Mouse (Mus musculus) midbrain, embryonic 13.5 days (tissue): ENCODE data around the gene Gm43191. TPM values are rescaled to one million over a fixed set of nuclear protein-coding genes. Genes with fewer than 3 reads are reported as not detected.

Experiments used
- ATAC-seq: fragments of 200-750 bp; cut with Nextera tagmentation; 2 replicates; pipeline ENCODE4 v1.8.0; 2017; ENCODE audit warnings: mild to moderate bottlenecking, moderate TSS enrichment, moderate library complexity
- H3K27ac ChIP-seq: fragments of 300-500 bp; sonication (generic); 2 replicates; pipeline ENCODE4 v1.5.1; 2015; ENCODE audit warnings: inconsistent platforms, mild to moderate bottlenecking, moderate library complexity
- H3K27me3 ChIP-seq: fragments of 300-500 bp; sonication (generic); 2 replicates; pipeline ENCODE4 v1.6.1; 2015; ENCODE audit warnings: mild to moderate bottlenecking, inconsistent platforms
- H3K36me3 ChIP-seq: fragments of 300-500 bp; sonication (generic); 2 replicates; pipeline ENCODE4 v1.6.1; 2015; ENCODE audit warnings: mild to moderate bottlenecking, inconsistent platforms
- H3K4me1 ChIP-seq: fragments of 300-500 bp; sonication (generic); replicated peaks from 2 replicates; pipeline ENCODE4 v1.6.1; 2015; ENCODE audit warnings: inconsistent platforms
- H3K4me2 ChIP-seq: fragments of 300-500 bp; sonication (generic); replicated peaks from 2 replicates; pipeline ENCODE4 v1.6.1; 2015; ENCODE audit warnings: moderate library complexity, mild to moderate bottlenecking, inconsistent platforms
- H3K4me3 ChIP-seq: fragments of 300-500 bp; sonication (generic); replicated peaks from 2 replicates; pipeline ENCODE4 v1.5.1; 2015; ENCODE audit warnings: mild to moderate bottlenecking, inconsistent platforms
- H3K9ac ChIP-seq: fragments of 300-500 bp; sonication (generic); replicated peaks from 2 replicates; pipeline ENCODE4 v1.6.1; 2015; ENCODE audit warnings: mild to moderate bottlenecking, inconsistent platforms
- H3K9me3 ChIP-seq: fragments of 300-500 bp; sonication (generic); 2 replicates; pipeline ENCODE4 v1.6.1; 2016; ENCODE audit warnings: mild to moderate bottlenecking, inconsistent platforms
- WGBS: fragments of 180-500 bp; shearing (Covaris S2); methylation state at CpG from one replicate; pipeline ENCODE4 v1.1.7; 2015; 5-methylcytosine and 5-hydroxymethylcytosine counted together
- polyA plus RNA-seq: library from polyadenylated mRNA; unstranded; fragments of >200 nt; fragmentation: Nextera tagmentation; extraction: Ambion mirVana; gene quantifications from 2 replicates; pipeline ENCODE4 v1.2.1, GENCODE M21; 2015

Gm43191 gene
- polyA plus RNA-seq, 1 experiment from 2014 or later: not detected

- no peaks in the 10 kb centered on the region for H3K4me1 ChIP-seq
- H3K27ac ChIP-seq: no peak overlapping the region
- no peaks in the 10 kb centered on the region for H3K27me3 ChIP-seq
- peaks cover 86% of the 10 kb centered on the region for H3K36me3 ChIP-seq
- H3K4me2 ChIP-seq: no peak overlapping the region
- ATAC-seq: no peak
- H3K9ac ChIP-seq: no peak overlapping the region
- no peaks in the 10 kb centered on the region for H3K9me3 ChIP-seq
- no peak overlapping the region for H3K4me3 ChIP-seq
- WGBS: 92% methylated on average over 9 of the region's 9 CpGs
These were observed 43.2 kb downstream of the Gm43191 start for GRCm38 (mm10) chr3:116637693-116638476.

- ATAC-seq: no peak
- Histone ChIP-seq H3K9ac (no peak overlapping the region), H3K9me3 (no peaks in the 10 kb centered on the region), H3K36me3 (peaks cover 80% of the 10 kb centered on the region), H3K4me3 (no peak overlapping the region), H3K4me1 (no peaks in the 10 kb centered on the region), H3K27ac (no peak overlapping the region), H3K27me3 (no peaks in the 10 kb centered on the region), H3K4me2 (no peak overlapping the region)
- 71% methylated on average over 5 of the region's 5 CpGs for WGBS
These were observed 45.3 kb downstream of the Gm43191 start for GRCm38 (mm10) chr3:116635799-116636198.

GRCm38 (mm10) chr3:116634853-116635252 lies 46.2 kb downstream of the Gm43191 start:
- no peak overlapping the region for H3K4me3 ChIP-seq
- no peak overlapping the region for H3K9ac ChIP-seq
- no peaks in the 10 kb centered on the region for H3K27me3 ChIP-seq
- H3K9me3 ChIP-seq: no peaks in the 10 kb centered on the region
- WGBS: 97% methylated on average over 8 of the region's 8 CpGs
- H3K4me2 ChIP-seq: no peak overlapping the region
- H3K36me3 ChIP-seq: peaks cover 73% of the 10 kb centered on the region
- H3K27ac ChIP-seq: no peak overlapping the region
- no peak for ATAC-seq
- no peaks in the 10 kb centered on the region for H3K4me1 ChIP-seq

GRCm38 (mm10) chr3:116634091-116634490 lies 47.0 kb downstream of the Gm43191 start:
- Histone ChIP-seq H3K4me3 (no peak overlapping the region), H3K4me2 (no peak overlapping the region), H3K27me3 (no peaks in the 10 kb centered on the region), H3K27ac (no peak overlapping the region), H3K9ac (no peak overlapping the region), H3K36me3 (peaks cover 65% of the 10 kb centered on the region), H3K9me3 (no peaks in the 10 kb centered on the region), H3K4me1 (no peaks in the 10 kb centered on the region)
- WGBS: 90% methylated on average over 3 of the region's 3 CpGs
- ATAC-seq: no peak

GRCm38 (mm10) chr3:116632971-116633370 lies 48.1 kb downstream of the Gm43191 start:
- ATAC-seq: no peak
- no peak overlapping the region for H3K4me2 ChIP-seq
- H3K9ac ChIP-seq: no peak overlapping the region
- WGBS: 94% methylated on average over 3 of the region's 3 CpGs
- no peak overlapping the region for H3K4me3 ChIP-seq
- peaks cover 54% of the 10 kb centered on the region for H3K36me3 ChIP-seq
- no peaks in the 10 kb centered on the region for H3K4me1 ChIP-seq
- no peaks in the 10 kb centered on the region for H3K9me3 ChIP-seq
- no peak overlapping the region for H3K27ac ChIP-seq
- H3K27me3 ChIP-seq: no peaks in the 10 kb centered on the region

- no peak overlapping the region for H3K4me3 ChIP-seq
- H3K9me3 ChIP-seq: no peaks in the 10 kb centered on the region
- H3K4me2 ChIP-seq: no peak overlapping the region
- no peaks in the 10 kb centered on the region for H3K27me3 ChIP-seq
- peaks cover 43% of the 10 kb centered on the region for H3K36me3 ChIP-seq
- H3K4me1 ChIP-seq: no peaks in the 10 kb centered on the region
- WGBS: 43% methylated on average over 1 of the region's 1 CpGs
- no peak for ATAC-seq
- H3K9ac ChIP-seq: no peak overlapping the region
- H3K27ac ChIP-seq: no peak overlapping the region
These were observed 49.6 kb downstream of the Gm43191 start for GRCm38 (mm10) chr3:116631459-116631858.

- Histone ChIP-seq H3K27ac (no peak overlapping the region), H3K9ac (no peak overlapping the region), H3K4me1 (no peaks in the 10 kb centered on the region), H3K36me3 (peaks cover 36% of the 10 kb centered on the region), H3K4me2 (no peak overlapping the region), H3K9me3 (no peaks in the 10 kb centered on the region), H3K27me3 (no peaks in the 10 kb centered on the region), H3K4me3 (no peak overlapping the region)
- ATAC-seq: no peak
- 94% methylated on average over 7 of the region's 7 CpGs for WGBS
These were observed 58.4 kb downstream of the Gm43191 start for GRCm38 (mm10) chr3:116622641-116623040.

- Histone ChIP-seq H3K4me3 (no peak overlapping the region), H3K4me1 (no peaks in the 10 kb centered on the region), H3K36me3 (peaks cover 40% of the 10 kb centered on the region), H3K27me3 (no peaks in the 10 kb centered on the region), H3K27ac (no peak overlapping the region), H3K9ac (no peak overlapping the region), H3K4me2 (no peak overlapping the region), H3K9me3 (no peaks in the 10 kb centered on the region)
- WGBS: 96% methylated on average over 7 of the region's 7 CpGs
- ATAC-seq: no peak
These were observed 60.3 kb downstream of the Gm43191 start for GRCm38 (mm10) chr3:116620636-116621370.

GRCm38 (mm10) chr3:116618855-116619254 lies 62.2 kb downstream of the Gm43191 start:
- Histone ChIP-seq H3K4me2 (no peak overlapping the region), H3K9me3 (no peaks in the 10 kb centered on the region), H3K4me1 (no peaks in the 10 kb centered on the region), H3K36me3 (peaks cover 58% of the 10 kb centered on the region), H3K27me3 (no peaks in the 10 kb centered on the region), H3K9ac (no peak overlapping the region), H3K4me3 (no peak overlapping the region), H3K27ac (no peak overlapping the region)
- no peak for ATAC-seq
- WGBS: 90% methylated on average over 6 of the region's 6 CpGs

GRCm38 (mm10) chr3:116615318-116616068 lies 65.6 kb downstream of the Gm43191 start:
- Histone ChIP-seq H3K27ac (no peak overlapping the region), H3K9me3 (no peaks in the 10 kb centered on the region), H3K4me3 (no peak overlapping the region), H3K36me3 (peaks cover 49% of the 10 kb centered on the region), H3K4me2 (no peak overlapping the region), H3K4me1 (no peaks in the 10 kb centered on the region), H3K27me3 (no peaks in the 10 kb centered on the region), H3K9ac (no peak overlapping the region)
- ATAC-seq: no peak
- WGBS: 92% methylated on average over 8 of the region's 8 CpGs

- Histone ChIP-seq H3K4me3 (no peak within 1 kb of the TSS), H3K9ac (no peak within 1 kb of the TSS), H3K4me2 (no peak within 1 kb of the TSS), H3K27me3 (no peaks in the 10 kb centered on the region), H3K4me1 (no peaks in the 10 kb centered on the region), H3K9me3 (no peaks in the 10 kb centered on the region), H3K27ac (no peak within 1 kb of the TSS), H3K36me3 (peaks cover 54% of the 10 kb centered on the region)
- ATAC-seq: no peak
- 88% methylated on average over 10 of the region's 10 CpGs for WGBS
These were observed 66.7 kb downstream of the Gm43191 start, which contains the start of gene Trmt13 for GRCm38 (mm10) chr3:116614295-116614892. Trmt13 (minus strand) TSS chr3:116614587.
